In the genomic region with DNA sequence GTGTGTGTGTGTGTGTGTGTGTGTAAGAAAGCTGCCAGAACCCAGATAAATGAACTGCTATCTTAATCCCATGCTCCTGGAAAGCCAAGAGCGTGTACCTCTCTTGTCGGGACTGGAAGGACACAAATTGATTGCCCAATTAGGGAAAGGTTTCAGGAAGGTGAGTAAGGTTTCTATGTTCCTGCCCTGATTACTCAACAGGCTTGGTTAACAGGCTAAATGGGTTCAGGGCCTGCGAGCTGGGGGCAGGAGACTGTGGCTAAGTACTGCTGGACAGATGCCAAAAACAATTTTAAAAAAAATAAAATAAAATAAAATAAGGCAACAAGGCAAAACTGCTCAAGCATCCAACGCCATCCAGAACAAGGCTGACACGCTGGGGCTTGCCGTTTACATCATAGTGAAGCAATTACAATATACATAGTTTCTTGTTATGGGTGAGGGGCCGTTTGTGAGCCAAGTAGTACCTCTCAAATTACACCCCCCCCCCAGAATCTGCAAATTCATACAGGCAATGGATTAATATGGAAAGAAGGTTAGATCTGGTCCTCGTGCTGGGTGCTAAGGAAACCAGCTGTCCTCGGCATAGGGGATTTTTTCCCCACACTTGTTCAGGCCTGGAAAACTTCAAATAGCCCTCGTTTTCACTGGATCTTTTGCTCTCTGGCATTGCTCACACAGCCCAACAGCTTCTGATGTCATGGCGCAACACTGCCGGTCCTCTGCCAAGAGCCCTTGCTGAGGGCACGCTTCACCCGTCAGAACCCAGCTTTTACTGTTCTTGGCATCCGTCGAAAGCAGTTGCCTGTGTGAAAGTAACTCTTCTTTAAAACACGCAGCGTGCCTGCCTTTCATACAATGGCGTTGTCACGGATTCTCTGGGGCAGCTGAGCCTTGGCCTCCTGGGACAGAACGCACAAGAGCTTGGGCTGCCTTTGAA, we compare ENCODE assay signal across 8 mouse cellular contexts.
DNase-seq lines count a peak whose midpoint lies in the region; ATAC-seq and TF ChIP-seq lines count a peak whose summit lies in the region.

No protein-coding gene starts in this region.

- 0 out of 2 replicates have a peak, but pooled peaks have one; percentile 17 for ATAC-seq in frontal cortex, adult (ENCODE audit: low TSS enrichment)
- ATAC-seq in forebrain, embryonic 14.5 days = peak; percentile 85
- peak; percentile 73 for ATAC-seq in midbrain, embryonic 12.5 days (ENCODE audit: low FRiP score, low read depth)

- no peaks in the 10 kb centered on the region for H3K36me3 ChIP-seq in C2C12 (ENCODE audit: control insufficient read depth, insufficient read depth)
- H3K36me3 ChIP-seq in forebrain, embryonic 14.5 days (ENCODE audit: control insufficient read depth, insufficient read depth, low read length) = no peaks in the 10 kb centered on the region
- H3K36me3 ChIP-seq in midbrain, embryonic 12.5 days = no peaks in the 10 kb centered on the region

- peak overlapping the region; percentile 61; the same call in 1 of the 2 replicates for H3K27ac ChIP-seq in forebrain, embryonic 14.5 days (ENCODE audit: low read depth, low read length)
- peak overlapping the region; percentile 50 for H3K27ac ChIP-seq in midbrain, embryonic 12.5 days (replicated peaks)

- H3K4me2 ChIP-seq in forebrain, embryonic 14.5 days (ENCODE audit: low read length) = no peak overlapping the region
- H3K4me2 ChIP-seq in midbrain, embryonic 12.5 days (replicated peaks) = peak overlapping the region; percentile 22; the same call in 1 of the 2 replicates

- H3K4me1 ChIP-seq in forebrain, embryonic 14.5 days (ENCODE audit: control insufficient read depth, insufficient read depth, low read length) = no peaks in the 10 kb centered on the region
- H3K4me1 ChIP-seq in midbrain, embryonic 12.5 days = peaks cover 15% of the 10 kb centered on the region; the same call in 1 of the 2 replicates

- H3K9ac ChIP-seq in forebrain, embryonic 14.5 days (ENCODE audit: low read length) = no peak overlapping the region
- no peak overlapping the region for H3K9ac ChIP-seq in midbrain, embryonic 12.5 days (replicated peaks)

- H3K4me3 ChIP-seq in C2C12 (ENCODE audit: insufficient read depth, poor library complexity, severe bottlenecking) = no peak overlapping the region
- no peak overlapping the region for H3K4me3 ChIP-seq in forebrain, embryonic 14.5 days (ENCODE audit: low read depth, low read length)
- H3K4me3 ChIP-seq in midbrain, embryonic 12.5 days = no peak overlapping the region

- H3K79me2 ChIP-seq in C2C12 (ENCODE audit: control insufficient read depth, insufficient read depth) = no peaks in the 10 kb centered on the region

- no peak overlapping the region for H3ac ChIP-seq in C2C12 (ENCODE audit: control insufficient read depth, insufficient read length, low read depth)

- no peaks in the 10 kb centered on the region for H3K27me3 ChIP-seq in C2C12 (ENCODE audit: control insufficient read depth, insufficient read depth, insufficient read length)
- H3K27me3 ChIP-seq in forebrain, embryonic 14.5 days (replicated peaks; ENCODE audit: control insufficient read depth, insufficient read depth, low read length) = no peaks in the 10 kb centered on the region
- peaks cover 4% of the 10 kb centered on the region for H3K27me3 ChIP-seq in midbrain, embryonic 12.5 days

- H3K9me3 ChIP-seq in forebrain, embryonic 14.5 days (replicated peaks; ENCODE audit: control insufficient read depth, low read length) = no peaks in the 10 kb centered on the region
- H3K9me3 ChIP-seq in midbrain, embryonic 12.5 days = no peaks in the 10 kb centered on the region

- DNase-seq in frontal cortex, postnatal 25 days (ENCODE audit: low spot score in 2 of 2) = no peak
- DNase-seq in forebrain, embryonic 14.5 days (ENCODE audit: low spot score) = peak; percentile 93
- peak; percentile 44 for DNase-seq in kidney, postnatal 14 days
- no peak for DNase-seq in thymus, postnatal 4 days
- no peak for DNase-seq in embryo, embryonic 10.5 days (ENCODE audit: low spot score)

- 23% methylated on average over 21 of the region's 21 CpGs for WGBS in forebrain, embryonic 14.5 days
- WGBS in midbrain, embryonic 12.5 days = 43% methylated on average over 21 of the region's 21 CpGs

- H3K79me3 ChIP-seq in C2C12 (ENCODE audit: low read depth) = no peaks in the 10 kb centered on the region

- no peak for TF ChIP-seq CTCF in C2C12 (IDR thresholded peaks at IDR 0.05; ENCODE audit: control insufficient read depth, insufficient read depth, insufficient read length)

TF ChIP-seq in C2C12, 6 proteins besides CTCF, POLR2A, EP300 and RAD21:
- TF ChIP-seq CEBPB (IDR thresholded peaks at IDR 0.05; ENCODE audit: low read depth) = peak; percentile 71
- peak; percentile 21 for TF ChIP-seq MAX (IDR thresholded peaks at IDR 0.05)
- TF ChIP-seq FOSL1 (IDR thresholded peaks at IDR 0.05; ENCODE audit: insufficient read depth, low read length, poor library complexity, severe bottlenecking) = no peak
- TF ChIP-seq USF1 (IDR thresholded peaks at IDR 0.05; ENCODE audit: low read depth) = no peak
- peak; percentile 22 for TF ChIP-seq MYOD1 (IDR thresholded peaks at IDR 0.05; ENCODE audit: control insufficient read depth, insufficient read length, low read depth)
- no peak for TF ChIP-seq MYOG (IDR thresholded peaks at IDR 0.05; ENCODE audit: control insufficient read depth, extremely low read depth, insufficient read length)

Comparison
In these comparisons a context has a peak if more than half of its experiments do, and no peak if none do; other contexts are left out.
1. ATAC-seq: peak in every context shown above with its lines; median percentile 85 in forebrain, embryonic 14.5 days; 73 in midbrain, embryonic 12.5 days; 17 in frontal cortex, adult.
2. DNase-seq: peak in forebrain, embryonic 14.5 days (single experiment) and kidney, postnatal 14 days (single experiment); none in frontal cortex, postnatal 25 days (0 of 2), thymus, postnatal 4 days (single experiment) and embryo, embryonic 10.5 days (single experiment).